Mouse (Mus musculus): ENCODE measurements at regions not wholly inside any gene's neighbourhood (a gene's known extent, or its start where the extent isn't known, plus 50 kb on each side); places are given as distances from the start of the nearest gene placed in this dataset.
"Not testable (repeated sequence)": the region's sequence is repeated elsewhere in the genome, so short reads cannot be mapped to it uniquely, and the experiment has no call there.

GRCm38 (mm10) chr14:48842861-48843260 lies 169.2 kb upstream of the Otx2 start:
- no peak for DNase-seq

- DNase-seq: no peak
Observed at GRCm38 (mm10) chr14:48841278-48841677, 167.7 kb upstream of the Otx2 start.

GRCm38 (mm10) chr14:48837181-48837580 lies 163.6 kb upstream of the Otx2 start:
- no peak for DNase-seq

- DNase-seq: no peak
Observed at GRCm38 (mm10) chr14:48836071-48836470, 162.5 kb upstream of the Otx2 start.

GRCm38 (mm10) chr14:48834416-48834815 lies 160.8 kb upstream of the Otx2 start:
- no peak for DNase-seq

GRCm38 (mm10) chr14:48826421-48826820 lies 152.8 kb upstream of the Otx2 start:
- no peak for DNase-seq

GRCm38 (mm10) chr14:48824375-48824774 lies 150.8 kb upstream of the Otx2 start:
- no peak for DNase-seq

GRCm38 (mm10) chr14:48815941-48816340 lies 142.3 kb upstream of the Otx2 start:
- no peak for DNase-seq

GRCm38 (mm10) chr14:48815231-48815728 lies 141.7 kb upstream of the Otx2 start:
- DNase-seq: peak; percentile 85

GRCm38 (mm10) chr14:48812741-48813495 lies 139.3 kb upstream of the Otx2 start:
- DNase-seq: no peak

GRCm38 (mm10) chr14:48804098-48804497 lies 130.5 kb upstream of the Otx2 start:
- no peak for DNase-seq

GRCm38 (mm10) chr14:48801283-48801682 lies 127.7 kb upstream of the Otx2 start:
- peak; percentile 27 for DNase-seq

- peak; percentile 27 for DNase-seq
Observed at GRCm38 (mm10) chr14:48800857-48801256, 127.2 kb upstream of the Otx2 start.

GRCm38 (mm10) chr14:48800100-48800449 lies 126.5 kb upstream of the Otx2 start:
- no peak for DNase-seq

- DNase-seq: peak; percentile 78
Observed at GRCm38 (mm10) chr14:48799442-48800099, 126.0 kb upstream of the Otx2 start.

GRCm38 (mm10) chr14:48791507-48791906 lies 117.9 kb upstream of the Otx2 start:
- no peak for DNase-seq

GRCm38 (mm10) chr14:48779327-48779726 lies 105.7 kb upstream of the Otx2 start:
- DNase-seq: no peak

- DNase-seq: no peak
Observed at GRCm38 (mm10) chr14:48770832-48771231, 97.2 kb upstream of the Otx2 start.

- DNase-seq: no peak
Observed at GRCm38 (mm10) chr14:48762691-48763090, 89.1 kb upstream of the Otx2 start.

GRCm38 (mm10) chr14:48761002-48761648 lies 87.5 kb upstream of the Otx2 start:
- peak; percentile 46 for DNase-seq

- DNase-seq: not testable (repeated sequence)
Observed at GRCm38 (mm10) chr14:48755096-48755495, 81.5 kb upstream of the Otx2 start.

GRCm38 (mm10) chr14:48754080-48754720 lies 80.6 kb upstream of the Otx2 start:
- peak; percentile 57 for DNase-seq

GRCm38 (mm10) chr14:48753517-48754079 lies 80.0 kb upstream of the Otx2 start:
- peak; percentile 33 for DNase-seq

Data from retina, postnatal 1 day (tissue).